Mouse (Mus musculus) lung, embryonic 16.5 days (tissue): Measurements from ENCODE around the gene Ece1. TPM values are rescaled to one million over a fixed set of nuclear protein-coding genes. Genes with fewer than 3 reads are reported as not detected.

Source experiments
- ATAC-seq: fragments of 200-750 bp; cut with Nextera tagmentation; 2 replicates; pipeline ENCODE4 v1.8.0; 2017; ENCODE audit warnings: low read depth, mild to moderate bottlenecking, moderate library complexity
- H3K27ac ChIP-seq: fragments of 300-500 bp; sonication (generic); 2 replicates; pipeline ENCODE4 v1.5.1; 2014; ENCODE audit warnings: mild to moderate bottlenecking, control low read depth, low read length
- H3K27me3 ChIP-seq: fragments of 300-500 bp; sonication (generic); 2 replicates; pipeline ENCODE4 v1.6.1; 2014; ENCODE audit warnings: low read depth, low read length, mixed read lengths; ENCODE audit not compliant: control insufficient read depth, insufficient read depth
- H3K36me3 ChIP-seq: fragments of 300-500 bp; sonication (generic); 2 replicates; pipeline ENCODE4 v1.6.1; 2014; ENCODE audit warnings: low read length; ENCODE audit not compliant: control insufficient read depth, insufficient read depth
- H3K4me1 ChIP-seq: fragments of 300-500 bp; sonication (generic); replicated peaks from 2 replicates; pipeline ENCODE4 v1.6.1; 2014; ENCODE audit warnings: low read length, mixed read lengths; ENCODE audit not compliant: control insufficient read depth, insufficient read depth
- H3K4me2 ChIP-seq: fragments of 300-500 bp; sonication (generic); 2 replicates; pipeline ENCODE4 v1.6.1; 2014; ENCODE audit warnings: low read depth, low read length, control low read depth
- H3K4me3 ChIP-seq: fragments of 300-500 bp; sonication (generic); 2 replicates; pipeline ENCODE4 v1.5.1; 2014; ENCODE audit warnings: mild to moderate bottlenecking, low read length, control low read depth
- H3K9ac ChIP-seq: fragments of 300-500 bp; sonication (generic); 2 replicates; pipeline ENCODE4 v1.6.1; 2014; ENCODE audit warnings: low read length, control low read depth
- H3K9me3 ChIP-seq: fragments of 300-500 bp; sonication (generic); 2 replicates; pipeline ENCODE4 v1.6.1; 2016; ENCODE audit warnings: low read length; ENCODE audit not compliant: control insufficient read depth
- WGBS: fragments of 180-500 bp; shearing (Covaris S2); extraction: QIAGEN DNeasy Blood & Tissue Kit; methylation state at CpG from one replicate; pipeline ENCODE4 v1.1.7; 2014; 5-methylcytosine and 5-hydroxymethylcytosine counted together
- polyA plus RNA-seq: library from polyadenylated mRNA; unstranded; fragments of >200 nt; fragmentation: Nextera tagmentation; extraction: Ambion mirVana; gene quantifications from 2 replicates; pipeline ENCODE4 v1.2.1, GENCODE M21; 2015

The Ece1 gene
- polyA plus RNA-seq, 1 experiment from 2014 or later, result 53.8 TPM

DNA sequence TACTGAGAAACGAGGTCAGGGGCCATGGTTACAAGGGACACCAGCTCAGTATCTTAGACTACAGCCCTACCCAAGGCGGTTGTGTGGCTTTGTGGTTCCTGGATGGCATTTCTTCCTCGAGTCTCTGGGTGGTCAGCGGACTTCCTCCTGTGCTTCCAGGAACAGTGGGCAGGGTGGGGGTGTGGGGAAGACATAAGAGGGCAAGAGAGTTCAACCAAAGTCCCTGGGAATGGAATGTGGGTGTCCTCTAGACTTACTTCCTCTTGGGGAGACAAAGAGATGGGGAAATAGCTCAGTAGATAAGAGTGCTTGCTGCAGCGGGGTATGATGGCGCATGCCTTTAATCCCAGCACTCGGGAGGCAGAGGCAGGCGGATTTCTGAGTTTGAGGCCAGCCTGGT lies 9.4 kb downstream of the Ece1 start:
- no peak overlapping the region for H3K4me2 ChIP-seq
- H3K9me3 ChIP-seq, result no peaks in the 10 kb centered on the region
- 85% methylated on average over 8 of the region's 8 CpGs for WGBS
- no peak overlapping the region for H3K27ac ChIP-seq
- H3K4me1 ChIP-seq, result peaks cover 29% of the 10 kb centered on the region
- H3K9ac ChIP-seq, result no peak overlapping the region
- no peaks in the 10 kb centered on the region for H3K27me3 ChIP-seq
- no peak overlapping the region for H3K4me3 ChIP-seq
- no peak for ATAC-seq
- no peaks in the 10 kb centered on the region for H3K36me3 ChIP-seq

DNA sequence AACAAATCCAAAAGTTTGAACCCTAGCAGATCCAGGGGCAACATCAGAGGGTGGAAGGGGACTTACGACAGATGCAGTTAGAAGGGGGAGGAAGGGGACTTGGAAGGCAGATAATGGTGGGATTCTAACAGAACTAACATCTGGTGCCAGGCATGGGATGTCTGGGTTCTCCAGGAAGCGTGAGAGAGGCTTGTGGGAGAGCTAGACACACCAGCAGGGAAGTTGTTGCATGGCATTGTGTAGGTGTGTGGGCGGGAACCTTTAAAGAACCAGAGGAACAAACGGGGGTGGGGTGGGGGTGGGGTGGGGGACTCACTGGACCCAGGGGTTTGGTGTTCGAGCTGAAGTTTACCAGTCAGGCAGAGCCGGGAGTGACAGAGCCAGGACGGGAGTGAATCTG lies 12.3 kb downstream of the Ece1 start:
- no peak overlapping the region for H3K4me3 ChIP-seq
- ATAC-seq, result no peak
- WGBS, result 32% methylated on average over 7 of the region's 7 CpGs
- no peak overlapping the region for H3K4me2 ChIP-seq
- H3K27ac ChIP-seq, result no peak overlapping the region
- H3K9ac ChIP-seq, result no peak overlapping the region
- H3K27me3 ChIP-seq, result no peaks in the 10 kb centered on the region
- no peaks in the 10 kb centered on the region for H3K9me3 ChIP-seq
- no peaks in the 10 kb centered on the region for H3K36me3 ChIP-seq
- peaks cover 16% of the 10 kb centered on the region for H3K4me1 ChIP-seq

DNA sequence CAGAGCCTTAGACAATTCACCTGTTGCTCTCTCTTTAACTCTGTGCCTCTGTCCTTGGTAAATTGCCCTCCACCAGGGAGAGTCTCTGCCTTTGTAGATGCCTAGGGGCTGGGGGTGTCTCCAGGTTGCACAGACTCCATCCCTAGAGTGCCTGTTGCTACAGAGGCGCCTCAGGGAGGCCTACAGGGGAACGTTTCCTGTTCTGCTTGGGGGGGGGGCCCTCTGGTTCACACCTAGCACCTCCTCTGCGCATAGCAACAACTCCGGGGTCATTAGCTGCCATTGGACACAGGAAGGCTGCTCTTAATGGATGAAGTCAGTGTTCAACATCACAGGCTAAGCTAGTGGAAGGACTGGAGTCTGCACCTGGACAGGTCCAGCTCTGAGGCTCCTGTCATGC lies 12.8 kb downstream of the Ece1 start:
- 23% methylated on average over 4 of the region's 4 CpGs for WGBS

DNA sequence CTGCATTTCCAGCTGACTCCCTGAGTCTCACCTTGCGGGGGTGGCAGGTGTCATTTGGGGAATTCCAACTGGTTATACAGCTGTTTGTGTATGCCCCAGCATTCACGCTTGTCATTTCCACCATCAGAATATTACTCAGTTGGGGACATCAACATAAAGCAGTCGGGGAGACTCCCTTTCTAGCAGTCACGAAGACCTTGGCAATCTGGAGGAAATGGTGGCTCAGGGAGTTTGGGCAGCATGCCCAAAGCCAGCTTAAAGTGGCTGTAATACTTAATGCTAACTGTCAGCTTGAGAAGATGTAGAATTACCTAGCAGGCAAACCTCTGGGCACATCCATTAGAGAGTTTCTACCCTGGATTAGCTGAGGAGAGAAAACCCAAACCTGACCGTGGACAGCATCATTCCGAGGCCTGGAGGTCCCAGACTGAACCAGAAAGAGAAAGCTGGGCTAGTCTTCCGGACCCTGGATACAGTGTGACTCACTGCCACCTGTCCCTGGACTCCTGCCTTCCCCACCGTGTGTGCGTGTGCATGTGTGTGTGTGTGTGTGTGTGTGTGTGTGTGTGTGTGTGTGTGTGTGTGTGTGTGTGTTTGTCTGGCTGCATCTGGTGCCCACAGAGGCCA lies 13.5 kb downstream of the Ece1 start:
- peaks cover 12% of the 10 kb centered on the region for H3K4me1 ChIP-seq
- no peaks in the 10 kb centered on the region for H3K36me3 ChIP-seq
- ATAC-seq, result no peak
- no peak overlapping the region for H3K27ac ChIP-seq
- H3K4me2 ChIP-seq, result no peak overlapping the region
- H3K27me3 ChIP-seq, result no peaks in the 10 kb centered on the region
- no peak overlapping the region for H3K9ac ChIP-seq
- 69% methylated on average over 9 of the region's 9 CpGs for WGBS
- H3K4me3 ChIP-seq, result no peak overlapping the region
- no peaks in the 10 kb centered on the region for H3K9me3 ChIP-seq

More for the DNA sequence above, 12.8 kb downstream of the Ece1 start:
- ATAC-seq, result no peak
- Histone ChIP-seq H3K27me3 (no peaks in the 10 kb centered on the region), H3K9ac (no peak overlapping the region), H3K4me2 (no peak overlapping the region), H3K36me3 (no peaks in the 10 kb centered on the region), H3K4me3 (no peak overlapping the region), H3K4me1 (peaks cover 14% of the 10 kb centered on the region), H3K27ac (no peak overlapping the region), H3K9me3 (no peaks in the 10 kb centered on the region)

DNA sequence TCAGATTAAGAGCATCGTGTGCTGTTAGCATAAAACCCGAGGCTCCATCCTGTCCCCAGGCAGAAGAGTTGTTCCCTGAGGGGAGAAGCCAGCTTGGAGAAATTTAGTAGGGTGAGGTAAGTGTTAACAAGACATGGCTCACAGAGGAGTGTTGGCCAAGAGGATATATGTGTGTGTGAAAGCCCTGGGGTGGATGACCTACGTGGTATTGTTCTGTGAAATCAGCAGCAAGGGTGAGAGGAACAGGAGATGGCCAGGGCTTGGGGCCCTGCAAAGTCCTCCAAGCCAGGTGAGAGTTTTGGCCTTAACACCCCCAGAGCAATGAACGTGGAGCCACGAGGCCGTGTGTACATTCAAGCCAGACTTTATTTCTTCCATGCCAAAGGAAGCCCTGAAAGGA lies 14.8 kb downstream of the Ece1 start:
- no peak overlapping the region for H3K9ac ChIP-seq
- peaks cover 12% of the 10 kb centered on the region for H3K4me1 ChIP-seq
- H3K9me3 ChIP-seq, result no peaks in the 10 kb centered on the region
- 0 out of 2 replicates have a peak, but pooled peaks cover 2% of the 10 kb centered on the region for H3K36me3 ChIP-seq
- no peaks in the 10 kb centered on the region for H3K27me3 ChIP-seq
- ATAC-seq, result no peak
- no peak overlapping the region for H3K4me2 ChIP-seq
- H3K4me3 ChIP-seq, result no peak overlapping the region
- H3K27ac ChIP-seq, result no peak overlapping the region
- WGBS, result 42% methylated on average over 6 of the region's 6 CpGs

DNA sequence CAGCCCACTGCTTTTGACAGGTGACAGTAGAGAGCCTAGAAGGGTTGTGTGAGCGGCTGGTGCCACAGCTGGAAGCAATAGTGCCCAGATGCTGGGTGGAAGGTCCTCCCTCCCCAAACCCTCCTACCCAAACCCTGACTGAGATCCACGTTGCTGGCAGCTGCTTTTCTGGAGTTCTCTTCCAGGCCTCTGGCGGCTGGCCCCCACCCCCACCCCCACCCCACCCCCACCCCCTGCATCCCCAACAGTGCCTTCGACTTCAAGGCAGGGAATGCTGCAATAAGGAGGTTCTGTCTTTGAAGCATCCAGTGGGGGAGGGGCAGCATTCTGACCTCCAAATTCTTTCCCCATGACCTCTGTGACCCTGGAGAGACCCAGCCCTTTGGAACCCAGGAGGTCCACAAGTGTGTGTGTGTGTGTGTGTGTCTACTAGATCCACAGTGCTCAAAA lies 15.4 kb downstream of the Ece1 start:
- H3K4me2 ChIP-seq, result no peak overlapping the region
- H3K27me3 ChIP-seq, result no peaks in the 10 kb centered on the region
- H3K27ac ChIP-seq, result no peak overlapping the region
- WGBS, result 40% methylated on average over 4 of the region's 4 CpGs
- H3K9ac ChIP-seq, result no peak overlapping the region
- peaks cover 12% of the 10 kb centered on the region for H3K4me1 ChIP-seq
- ATAC-seq, result no peak
- no peaks in the 10 kb centered on the region for H3K9me3 ChIP-seq
- H3K36me3 ChIP-seq, result 0 out of 2 replicates have a peak, but pooled peaks cover 3% of the 10 kb centered on the region
- H3K4me3 ChIP-seq, result no peak overlapping the region

DNA sequence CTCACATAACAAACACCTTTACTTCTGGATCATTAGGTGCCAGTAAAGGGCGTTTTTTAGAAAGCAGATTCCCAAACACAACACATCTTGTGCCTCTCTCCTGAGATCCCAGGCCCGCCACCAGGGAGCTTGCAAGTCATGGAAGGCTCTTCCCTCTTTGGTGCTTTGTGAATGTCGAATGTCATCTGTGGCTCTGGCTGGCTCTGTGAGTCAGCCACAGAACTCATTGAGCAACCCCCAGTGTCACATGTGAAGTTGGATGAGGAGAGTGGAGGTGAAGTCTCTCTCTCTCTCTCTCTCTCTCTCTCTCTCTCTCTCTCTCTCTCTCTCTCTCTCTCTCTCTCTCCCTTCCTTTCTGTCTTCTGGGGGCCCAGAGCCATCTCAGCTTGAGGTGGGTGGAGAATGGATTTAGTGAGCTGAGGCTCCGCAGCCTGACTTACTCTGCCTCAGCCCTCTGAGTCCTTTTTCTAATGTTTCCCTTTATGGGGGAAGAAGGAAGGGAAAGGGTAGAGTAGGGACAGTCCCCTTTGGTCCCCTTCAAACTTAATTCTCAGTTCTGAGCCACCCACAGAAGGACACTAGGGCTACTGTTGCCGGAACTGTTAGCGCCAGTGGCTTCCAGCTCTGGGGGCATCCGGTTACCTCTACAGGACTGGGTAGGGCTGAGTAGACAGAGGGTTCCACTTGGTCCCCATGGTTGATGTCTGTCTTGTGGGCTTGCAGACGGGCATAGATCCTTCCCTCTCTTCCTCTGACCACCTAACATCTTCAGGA lies 17.5 kb downstream of the Ece1 start:
- no peak overlapping the region for H3K9ac ChIP-seq
- H3K27me3 ChIP-seq, result no peaks in the 10 kb centered on the region
- H3K4me1 ChIP-seq, result peaks cover 8% of the 10 kb centered on the region
- no peak overlapping the region for H3K27ac ChIP-seq
- 0 out of 2 replicates have a peak, but pooled peaks cover 3% of the 10 kb centered on the region for H3K36me3 ChIP-seq
- H3K4me3 ChIP-seq, result no peak overlapping the region
- no peaks in the 10 kb centered on the region for H3K9me3 ChIP-seq
- no peak for ATAC-seq
- no peak overlapping the region for H3K4me2 ChIP-seq
- WGBS, result 76% methylated on average over 8 of the region's 8 CpGs

DNA sequence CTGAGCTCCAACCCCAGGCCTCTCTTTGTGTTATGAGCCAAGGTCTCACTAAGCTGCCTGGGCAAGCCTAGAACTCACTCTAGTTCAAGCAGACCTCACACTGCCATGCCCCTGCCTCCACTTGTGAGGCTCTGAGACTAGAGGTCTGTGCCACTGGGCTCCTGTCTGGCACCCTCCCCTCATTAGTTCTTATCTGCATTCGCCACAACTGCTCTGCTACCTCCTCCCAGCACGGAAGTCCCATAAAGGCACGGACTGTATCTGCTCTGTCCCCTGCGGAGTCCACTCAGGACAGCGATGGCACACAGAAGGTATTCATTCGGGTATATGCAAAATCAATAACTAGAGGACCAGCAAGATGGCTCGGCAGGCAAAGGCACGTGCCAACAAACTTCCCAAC lies 19.4 kb downstream of the Ece1 start:
- Histone ChIP-seq H3K36me3 (0 out of 2 replicates have a peak, but pooled peaks cover 3% of the 10 kb centered on the region), H3K27me3 (no peaks in the 10 kb centered on the region), H3K4me2 (no peak overlapping the region), H3K9me3 (no peaks in the 10 kb centered on the region), H3K9ac (no peak overlapping the region), H3K27ac (no peak overlapping the region), H3K4me1 (no peaks in the 10 kb centered on the region; the same call in 1 of the 2 replicates), H3K4me3 (no peak overlapping the region)
- ATAC-seq, result no peak
- WGBS, result 87% methylated on average over 8 of the region's 8 CpGs

DNA sequence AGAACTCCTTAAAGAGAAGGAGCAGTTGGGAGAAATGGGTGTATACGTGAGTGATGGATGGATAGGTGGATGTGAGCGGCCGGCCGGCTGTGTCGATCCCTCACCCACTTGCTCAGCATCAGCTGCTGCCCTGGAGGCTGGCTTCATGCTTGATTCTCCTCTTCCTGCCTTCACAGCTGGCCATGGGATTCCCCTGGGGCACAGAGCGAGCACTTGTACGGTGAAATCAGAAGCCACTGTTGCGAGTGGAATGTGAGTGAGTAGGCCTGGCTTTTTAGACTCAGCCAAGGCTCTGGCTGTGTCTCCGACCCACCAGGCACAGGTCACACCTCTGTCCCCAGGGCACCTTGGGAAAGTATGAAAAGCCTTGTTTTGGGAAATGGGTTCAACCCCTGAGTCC lies 20.6 kb downstream of the Ece1 start:
- no peak overlapping the region for H3K27ac ChIP-seq
- no peaks in the 10 kb centered on the region for H3K9me3 ChIP-seq
- H3K9ac ChIP-seq, result no peak overlapping the region
- H3K4me2 ChIP-seq, result no peak overlapping the region
- no peaks in the 10 kb centered on the region for H3K27me3 ChIP-seq
- peaks cover 4% of the 10 kb centered on the region; the same call in 1 of the 2 replicates for H3K4me1 ChIP-seq
- ATAC-seq, result no peak
- H3K36me3 ChIP-seq, result 0 out of 2 replicates have a peak, but pooled peaks cover 3% of the 10 kb centered on the region
- 71% methylated on average over 9 of the region's 9 CpGs for WGBS
- no peak overlapping the region for H3K4me3 ChIP-seq
